Mouse (Mus musculus) c-Kit-positive CD71-positive TER-119-negative erythroid progenitor cells, embryonic 14.5 days (primary cell): ENCODE results near the gene Mcpt1.
"Not testable (repeated sequence)": the region's sequence is repeated elsewhere in the genome, so short reads cannot be mapped to it uniquely, and the experiment has no call there.

Source experiments
- DNase-seq: peaks from one replicate; pipeline ENCODE4 v3.0.0-alpha.2; 2013; ENCODE audit warnings: low read depth

Mcpt1 gene

GRCm38 (mm10) chr14:56017671-56018070 is at the start of gene Mcpt1:
TSS of gene Mcpt1 (plus strand) at chr14:56017971.
- not testable (repeated sequence) for DNase-seq

- DNase-seq: peak; percentile 13
Measured at GRCm38 (mm10) chr14:55987464-55987863, 30.3 kb upstream of the Mcpt1 start.

- DNase-seq: no peak
Measured at GRCm38 (mm10) chr14:56013147-56013546, 4.6 kb upstream of the Mcpt1 start.

DNA sequence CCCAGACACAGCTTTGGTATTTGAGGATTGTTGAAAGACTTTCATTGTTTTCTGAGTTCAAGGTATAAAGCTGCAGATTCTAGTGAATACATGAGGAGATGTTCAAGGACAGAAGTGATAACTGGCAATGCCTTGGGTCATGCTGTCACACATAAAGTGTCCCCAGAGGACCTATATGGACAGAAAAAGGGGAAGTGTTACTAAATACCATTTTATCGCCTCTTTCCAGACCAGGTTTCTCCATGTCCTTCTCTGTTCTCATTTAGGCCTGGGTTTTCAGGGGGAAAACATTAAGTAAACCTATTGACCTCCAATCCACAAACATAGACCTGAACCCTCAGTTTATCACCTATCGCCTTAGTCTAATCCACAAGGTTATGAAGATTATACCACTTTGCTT is 3.8 kb upstream of the Mcpt1 start:
- DNase-seq: no peak

GRCm38 (mm10) chr14:56019446-56019845 is 1.7 kb downstream of the Mcpt1 start:
- DNase-seq: no peak

DNA sequence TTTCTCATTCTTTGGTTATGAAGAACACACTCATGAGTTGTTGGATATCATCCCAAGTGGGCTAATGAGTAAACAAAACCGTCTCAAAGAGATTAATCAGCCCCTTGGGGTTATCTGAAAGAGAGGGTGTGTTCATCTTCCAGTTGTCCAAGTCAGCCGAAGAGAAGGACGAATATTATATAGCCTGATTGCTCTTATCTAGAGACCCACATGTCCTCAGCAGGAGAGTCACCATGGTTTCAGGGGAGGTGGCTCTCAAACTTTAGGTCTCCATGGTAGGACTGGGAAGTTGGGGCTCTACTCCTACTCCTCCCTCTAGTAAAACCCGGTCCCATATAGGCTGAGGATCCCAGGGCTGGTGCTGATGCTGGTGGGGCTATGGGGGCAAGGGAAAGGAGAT is 3.5 kb downstream of the Mcpt1 start:
- DNase-seq: peak; percentile 52

DNA sequence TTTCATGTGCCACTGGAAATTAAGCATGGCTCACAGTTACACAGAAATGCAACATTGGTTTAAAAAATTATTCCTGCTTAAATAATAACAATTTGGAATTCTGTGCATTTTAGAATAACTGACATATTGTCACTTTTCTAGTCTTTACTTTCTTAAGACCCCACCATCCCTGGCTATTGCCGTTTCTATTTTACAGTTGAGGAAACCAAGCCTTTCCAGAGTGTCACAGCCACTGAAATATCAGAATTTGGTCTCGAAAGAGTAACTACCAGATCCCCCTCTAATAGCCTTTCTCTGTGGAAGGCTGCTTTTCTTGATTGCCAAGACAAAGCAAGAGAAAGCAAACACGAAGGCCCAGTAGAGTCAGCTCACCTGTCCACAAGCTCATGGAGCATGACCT is 12.6 kb downstream of the Mcpt1 start, which contains the start of gene Mcpt9:
Gene Mcpt9, minus strand, starts transcription at position 101 of the 400 bp plus-strand sequence.
- DNase-seq: not testable (repeated sequence)

DNA sequence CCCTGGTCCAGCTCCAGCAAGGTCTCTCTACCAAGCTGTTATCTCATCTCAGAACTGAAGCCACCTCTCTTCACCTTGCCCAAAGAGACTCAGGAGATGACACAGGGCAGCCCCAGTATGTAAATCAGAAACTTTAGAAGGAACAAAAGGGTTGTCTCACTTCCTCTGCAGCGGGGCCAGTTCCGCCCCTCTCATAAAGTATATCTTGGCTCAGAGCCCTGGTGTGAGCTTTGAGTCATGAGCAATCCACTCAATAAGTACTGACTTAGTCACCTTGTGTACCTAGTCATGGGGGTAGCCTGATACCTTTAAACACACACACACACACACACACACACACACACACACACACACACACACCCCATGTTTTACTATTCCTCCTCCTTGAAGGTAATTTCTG is 16.7 kb downstream of the Mcpt1 start:
- no peak for DNase-seq

DNA sequence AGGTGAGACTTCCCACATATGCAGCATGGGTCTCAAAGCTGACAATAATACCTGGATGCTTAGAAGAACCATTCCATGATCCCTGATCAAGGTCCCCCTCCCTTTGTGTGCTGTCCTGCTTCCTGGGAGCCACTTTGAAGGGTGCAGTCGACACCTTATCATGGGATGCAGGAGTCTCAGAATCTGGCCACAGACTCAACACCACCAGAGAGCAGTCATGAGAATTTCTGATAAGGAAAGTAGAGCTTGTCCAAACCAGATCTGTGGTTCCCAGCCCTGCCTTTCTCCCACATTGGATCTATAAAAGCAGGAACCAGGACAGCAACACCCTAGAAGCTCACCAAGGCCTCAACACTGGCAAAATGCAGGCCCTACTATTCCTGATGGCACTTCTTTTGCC is 24.0 kb downstream of the Mcpt1 start, which contains the start of gene Mcpt2:
Gene Mcpt2, plus strand, starts transcription at position 250 of the 400 bp plus-strand sequence.
- DNase-seq: not testable (repeated sequence)

DNA sequence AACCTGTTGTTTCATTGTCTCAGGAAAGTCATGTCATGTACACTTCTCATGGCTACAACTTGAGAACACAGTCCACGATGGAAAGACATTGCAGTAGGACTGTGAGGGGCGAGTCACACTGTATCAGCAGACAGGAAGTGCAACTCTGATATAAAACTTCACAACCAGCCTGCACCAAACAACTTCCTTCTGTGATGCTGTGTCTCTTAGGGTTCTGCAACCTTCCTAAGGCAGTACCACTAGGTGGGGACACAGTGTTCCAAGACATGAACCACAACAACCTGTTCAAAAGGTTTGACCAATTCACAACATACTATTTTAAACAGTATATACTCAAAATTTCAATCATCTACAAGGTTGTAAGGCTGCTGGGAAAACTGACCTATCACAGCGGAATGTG is 37.6 kb downstream of the Mcpt1 start:
- no peak for DNase-seq

DNA sequence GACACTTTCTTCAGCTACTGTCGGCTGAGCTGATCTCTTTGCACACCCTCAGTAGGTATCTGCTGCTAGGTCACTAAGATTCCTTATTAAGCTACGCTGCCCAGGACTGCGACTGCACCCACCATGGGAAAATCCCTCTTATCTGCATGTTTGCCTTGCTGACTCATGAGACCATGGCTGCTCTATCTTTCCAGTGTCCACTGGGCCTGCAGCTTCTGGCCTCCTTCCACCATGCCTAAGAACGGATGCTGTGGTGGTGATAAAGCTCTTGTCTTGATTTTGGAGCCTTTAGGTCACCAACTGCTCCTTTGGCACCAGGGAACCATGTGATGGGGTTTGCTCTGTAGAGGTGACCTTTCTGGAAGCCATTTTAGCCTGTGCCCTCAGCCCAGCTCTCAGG is 40.0 kb downstream of the Mcpt1 start:
- DNase-seq: no peak

- DNase-seq: not testable (repeated sequence)
Measured at GRCm38 (mm10) chr14:56062213-56062612, 44.4 kb downstream of the Mcpt1 start, which contains the start of gene Mcpt4. TSS of gene Mcpt4 (minus strand) at chr14:56062313.
